Mouse (Mus musculus): ENCODE measurements around the gene Clec4n. TPM values are rescaled to one million over a fixed set of nuclear protein-coding genes. Genes with fewer than 3 reads are reported as not detected.
"Not testable (repeated sequence)": the region's sequence is repeated elsewhere in the genome, so short reads cannot be mapped to it uniquely, and the experiment has no call there.

Clec4n gene
- polyA plus RNA-seq, 1 experiment from 2014 or later, result 1.1 TPM

DNA sequence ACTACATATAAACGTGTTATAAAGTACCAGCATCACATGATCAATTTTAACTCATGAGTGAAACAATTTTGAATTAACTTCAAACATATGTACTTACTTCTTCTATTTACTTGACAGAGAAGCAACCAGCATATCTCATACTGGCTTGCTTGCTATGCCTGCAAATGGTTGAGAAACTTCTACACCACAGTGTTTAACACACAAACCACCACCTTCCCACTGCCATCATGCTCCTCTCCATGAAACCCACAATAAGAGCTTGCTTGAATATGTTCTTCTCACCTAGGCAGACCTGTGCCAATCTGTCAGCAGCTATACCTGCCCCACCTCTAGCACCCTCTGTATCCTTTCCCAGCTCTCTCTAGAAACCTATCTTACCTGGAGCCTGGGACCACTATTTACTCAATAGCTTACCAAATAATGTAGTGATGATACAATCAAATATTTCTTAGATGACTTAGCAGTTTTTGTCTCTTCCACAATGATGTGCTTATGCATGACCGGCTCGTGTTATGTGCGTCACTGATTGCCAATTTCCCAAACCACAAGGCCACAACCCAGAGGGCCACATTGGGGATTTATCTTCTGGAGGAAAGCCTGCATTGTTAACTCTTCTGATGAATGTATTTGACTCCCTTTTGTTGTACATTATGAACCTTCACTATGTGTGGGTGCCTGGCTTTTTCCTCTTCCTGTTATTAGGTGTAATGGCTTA is 30.4 kb downstream of the Clec4n start:
- 83% methylated on average over 4 of the region's 4 CpGs for WGBS
- Histone ChIP-seq H3K4me3 (no peak overlapping the region), H3K9me3 (0 out of 2 replicates have a peak, but pooled peaks cover 3% of the 10 kb centered on the region), H3K9ac (no peak overlapping the region), H3K27me3 (no peaks in the 10 kb centered on the region), H3K36me3 (no peaks in the 10 kb centered on the region), H3K27ac (no peak overlapping the region), H3K4me1 (no peaks in the 10 kb centered on the region), H3K4me2 (replicated peaks) (no peak overlapping the region)
- ATAC-seq (ENCODE audit: low FRiP score, low read depth), result no peak

DNA sequence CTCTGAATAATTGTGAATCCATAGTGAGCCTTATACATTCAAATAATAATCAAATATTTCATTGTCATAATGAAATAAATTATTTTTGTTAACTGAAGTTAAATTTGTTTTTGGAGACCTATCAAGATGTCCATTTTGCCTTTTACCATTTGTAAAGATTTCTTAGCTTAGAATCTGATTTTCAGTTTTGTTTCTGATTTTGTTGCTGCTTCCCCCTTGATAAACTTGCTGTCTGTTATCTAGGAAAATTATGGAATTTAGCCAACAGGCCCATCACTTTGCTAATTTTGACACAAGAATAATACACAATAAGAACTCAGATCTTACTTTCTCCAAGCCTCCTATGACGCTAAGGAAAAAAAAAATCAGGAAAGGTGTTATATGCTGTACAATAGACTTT is 31.2 kb downstream of the Clec4n start:
- H3K4me1 ChIP-seq, result no peaks in the 10 kb centered on the region
- H3K27ac ChIP-seq, result no peak overlapping the region
- no peak overlapping the region for H3K4me2 ChIP-seq (replicated peaks)
- 86% methylated on average over 1 of the region's 1 CpGs for WGBS
- no peaks in the 10 kb centered on the region for H3K36me3 ChIP-seq
- 0 out of 2 replicates have a peak, but pooled peaks cover 3% of the 10 kb centered on the region for H3K9me3 ChIP-seq
- ATAC-seq (ENCODE audit: low FRiP score, low read depth), result no peak
- H3K27me3 ChIP-seq, result no peaks in the 10 kb centered on the region
- H3K4me3 ChIP-seq, result no peak overlapping the region
- no peak overlapping the region for H3K9ac ChIP-seq

DNA sequence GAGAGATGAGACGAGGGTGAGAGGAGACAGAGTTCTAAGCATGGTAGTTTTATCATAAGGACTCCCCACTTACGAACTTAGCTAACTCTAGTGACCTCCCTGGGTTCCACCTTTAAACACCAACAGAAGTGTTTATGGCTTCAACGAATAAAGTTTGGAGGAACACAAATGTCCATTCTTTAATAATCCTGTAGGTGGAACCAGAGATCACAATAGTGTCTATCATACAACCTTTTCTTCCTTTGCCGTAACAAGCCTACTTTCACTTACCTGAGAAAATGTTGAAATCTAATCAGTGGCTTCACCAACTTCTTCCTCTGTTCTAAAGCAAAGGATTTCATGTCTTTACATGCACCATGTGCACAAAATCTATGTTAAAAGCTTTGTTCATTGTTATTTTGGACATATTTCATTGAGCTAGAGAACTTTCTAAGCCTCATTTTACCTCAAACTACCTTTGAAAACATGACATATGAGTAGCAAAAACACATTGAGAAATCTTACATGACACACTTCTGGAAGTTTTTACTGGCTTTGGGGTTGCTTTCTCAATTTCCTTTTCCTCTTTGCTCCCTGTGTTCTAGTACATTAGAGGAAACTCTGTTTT is 32.0 kb downstream of the Clec4n start, which contains the start of gene Clec4d:
Gene Clec4d, plus strand, starts transcription at position 557 of the 607 bp plus-strand sequence.
- no peak for ATAC-seq (ENCODE audit: low FRiP score, low read depth)
- WGBS, result 75% methylated on average over 4 of the region's 4 CpGs
- H3K27me3 ChIP-seq, result no peaks in the 10 kb centered on the region

DNA sequence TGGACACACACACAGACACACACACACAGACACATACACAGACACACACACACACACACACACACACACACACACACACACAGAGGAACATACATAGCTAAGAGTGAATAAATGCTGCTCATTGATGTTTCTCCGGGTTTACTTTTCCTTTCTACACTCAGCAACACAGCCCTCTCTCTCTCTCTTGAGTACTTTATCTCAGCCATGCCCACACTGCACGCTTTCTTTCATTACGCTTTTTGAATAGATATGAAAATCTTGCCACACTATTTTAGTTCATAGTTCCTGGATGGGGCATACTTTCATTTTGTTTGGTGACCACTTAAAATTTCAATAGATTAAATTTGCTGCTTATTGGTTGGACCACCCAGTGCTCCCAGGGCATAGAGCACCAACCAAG is 34.6 kb downstream of the Clec4n start:
- no peak for ATAC-seq (ENCODE audit: low FRiP score, low read depth)
- H3K9ac ChIP-seq, result no peak overlapping the region
- no peaks in the 10 kb centered on the region for H3K27me3 ChIP-seq
- 94% methylated on average over 3 of the region's 3 CpGs for WGBS
- no peaks in the 10 kb centered on the region for H3K4me1 ChIP-seq
- no peak overlapping the region for H3K4me3 ChIP-seq
- H3K4me2 ChIP-seq (replicated peaks), result no peak overlapping the region
- no peak overlapping the region for H3K27ac ChIP-seq
- H3K9me3 ChIP-seq, result no peaks in the 10 kb centered on the region; the same call in 1 of the 2 replicates
- no peaks in the 10 kb centered on the region for H3K36me3 ChIP-seq

More for the DNA sequence above, 32.0 kb downstream of the Clec4n start, which contains the start of gene Clec4d:
- Histone ChIP-seq H3K4me2 (replicated peaks) (no peak within 1 kb of the TSS), H3K4me1 (no peaks in the 10 kb centered on the region), H3K36me3 (no peaks in the 10 kb centered on the region), H3K27ac (no peak within 1 kb of the TSS), H3K9ac (no peak within 1 kb of the TSS), H3K9me3 (0 out of 2 replicates have a peak, but pooled peaks cover 3% of the 10 kb centered on the region), H3K4me3 (no peak within 1 kb of the TSS)

DNA sequence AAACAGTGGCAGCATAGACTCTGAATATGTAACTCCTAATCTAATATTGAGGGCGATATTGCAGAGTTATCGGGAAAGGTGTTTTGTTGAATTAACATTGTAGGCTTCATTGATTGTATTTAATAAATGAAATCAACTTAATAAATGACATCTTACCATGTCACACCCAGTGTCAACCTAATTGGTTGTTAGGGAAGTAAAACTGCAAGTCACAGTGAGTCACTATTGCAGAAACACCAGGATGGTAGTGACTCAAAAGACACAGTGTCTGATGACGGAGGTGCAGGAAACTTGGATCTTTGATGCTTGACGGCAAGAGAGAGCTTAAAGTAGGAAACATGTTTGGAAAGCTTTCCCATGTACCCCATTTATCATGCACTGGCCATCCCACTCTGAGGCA is 36.2 kb downstream of the Clec4n start:
- WGBS, result 88% methylated on average over 4 of the region's 4 CpGs
- Histone ChIP-seq H3K4me3 (no peak overlapping the region), H3K9me3 (no peaks in the 10 kb centered on the region; the same call in 1 of the 2 replicates), H3K27me3 (no peaks in the 10 kb centered on the region), H3K4me2 (replicated peaks) (no peak overlapping the region), H3K9ac (no peak overlapping the region), H3K27ac (no peak overlapping the region), H3K4me1 (no peaks in the 10 kb centered on the region), H3K36me3 (no peaks in the 10 kb centered on the region)
- no peak for ATAC-seq (ENCODE audit: low FRiP score, low read depth)

DNA sequence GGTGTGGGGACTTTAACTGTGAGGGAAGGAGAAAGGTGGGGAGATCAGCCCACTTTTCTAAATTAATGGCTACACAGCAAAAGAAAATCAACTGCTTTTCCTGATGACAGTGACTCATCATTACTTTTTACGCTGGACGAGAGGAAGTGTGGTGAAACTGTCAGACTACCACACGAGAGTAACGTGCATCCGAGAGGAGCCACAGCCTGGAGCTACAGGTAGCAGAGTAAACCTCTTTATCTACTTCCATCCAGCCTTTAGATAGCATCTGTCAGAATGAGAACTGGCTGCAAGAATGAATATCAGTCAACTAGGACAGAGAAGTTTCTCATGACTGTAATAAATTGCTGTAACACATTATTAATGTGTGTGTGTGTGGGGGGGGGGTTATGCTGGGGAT is 37.3 kb downstream of the Clec4n start:
- H3K36me3 ChIP-seq, result no peaks in the 10 kb centered on the region
- H3K4me1 ChIP-seq, result no peaks in the 10 kb centered on the region
- 85% methylated on average over 5 of the region's 5 CpGs for WGBS
- H3K27ac ChIP-seq, result no peak overlapping the region
- no peaks in the 10 kb centered on the region for H3K27me3 ChIP-seq
- no peak overlapping the region for H3K4me2 ChIP-seq (replicated peaks)
- H3K9me3 ChIP-seq, result no peaks in the 10 kb centered on the region; the same call in 1 of the 2 replicates
- ATAC-seq (ENCODE audit: low FRiP score, low read depth), result no peak
- H3K4me3 ChIP-seq, result no peak overlapping the region
- H3K9ac ChIP-seq, result no peak overlapping the region

DNA sequence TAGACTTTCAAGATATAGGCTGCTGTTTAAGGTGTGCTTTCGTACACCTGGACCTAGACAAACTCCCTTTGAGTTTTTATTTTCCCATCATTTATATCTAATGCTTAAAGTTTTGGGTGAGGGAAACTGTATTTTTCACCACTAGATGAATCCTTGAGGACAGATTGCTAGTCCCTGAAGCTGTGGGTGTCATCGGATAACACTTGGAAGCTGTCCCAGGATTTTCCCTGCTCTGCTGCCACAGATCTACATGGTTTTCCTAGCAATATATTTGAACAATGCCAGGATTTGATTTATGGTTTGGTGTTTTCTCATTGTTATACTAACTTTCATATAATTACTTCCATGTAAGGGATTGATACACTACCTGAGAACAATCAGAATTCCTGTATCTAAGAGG is 49.8 kb downstream of the Clec4n start:
- Histone ChIP-seq H3K9me3 (no peaks in the 10 kb centered on the region), H3K36me3 (no peaks in the 10 kb centered on the region), H3K27me3 (no peaks in the 10 kb centered on the region), H3K4me2 (replicated peaks) (no peak overlapping the region), H3K9ac (no peak overlapping the region), H3K4me1 (no peaks in the 10 kb centered on the region), H3K4me3 (no peak overlapping the region), H3K27ac (no peak overlapping the region)
- WGBS, result 86% methylated on average over 2 of the region's 2 CpGs
- ATAC-seq (ENCODE audit: low FRiP score, low read depth), result no peak

DNA sequence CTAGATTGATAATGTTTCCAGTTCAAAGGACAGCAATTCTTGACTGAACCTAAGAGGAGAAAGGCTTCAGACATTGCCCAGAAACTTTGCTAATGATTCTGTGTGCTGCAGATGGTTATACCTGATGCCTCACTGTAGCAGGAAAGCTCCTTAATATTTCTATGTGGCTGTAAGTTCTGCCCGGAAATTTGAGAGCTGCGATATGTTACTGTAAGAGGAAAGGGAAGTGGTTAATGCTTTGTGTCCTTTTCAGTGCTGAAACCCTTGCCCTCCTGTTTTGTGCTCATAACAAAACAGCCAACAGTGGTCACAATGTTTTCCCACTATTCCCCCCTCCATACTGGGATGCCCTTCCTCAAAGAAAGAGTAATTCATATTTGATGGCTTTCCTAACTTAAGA is 56.7 kb downstream of the Clec4n start:
- H3K4me2 ChIP-seq (replicated peaks), result no peak overlapping the region
- no peak overlapping the region for H3K4me3 ChIP-seq
- ATAC-seq (ENCODE audit: low FRiP score, low read depth), result no peak
- H3K9ac ChIP-seq, result no peak overlapping the region
- 0 out of 2 replicates have a peak, but pooled peaks cover 6% of the 10 kb centered on the region for H3K9me3 ChIP-seq
- no peaks in the 10 kb centered on the region for H3K36me3 ChIP-seq
- 92% methylated on average over 2 of the region's 2 CpGs for WGBS
- no peak overlapping the region for H3K27ac ChIP-seq
- no peaks in the 10 kb centered on the region for H3K4me1 ChIP-seq
- no peaks in the 10 kb centered on the region for H3K27me3 ChIP-seq

DNA sequence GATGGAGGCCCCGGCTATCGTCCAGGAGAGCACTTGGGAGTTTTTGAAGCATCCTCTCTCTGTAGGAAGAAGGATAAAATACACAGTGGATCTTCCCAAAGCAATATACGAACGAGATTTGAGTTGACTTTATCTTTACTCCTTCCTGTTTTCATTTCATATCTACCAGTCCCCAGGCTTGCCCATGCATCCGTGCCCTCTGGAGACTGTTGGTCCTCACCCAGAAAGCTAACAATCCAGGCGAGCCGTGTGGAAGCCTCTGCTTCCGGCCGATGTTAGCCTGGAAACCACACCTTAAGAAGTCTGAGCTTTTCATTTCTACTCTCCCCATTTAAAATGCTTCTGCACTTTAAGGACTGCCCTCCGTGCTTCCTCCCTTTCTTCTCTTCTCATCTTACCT is 59.3 kb downstream of the Clec4n start:
- H3K27me3 ChIP-seq, result no peaks in the 10 kb centered on the region
- no peak for ATAC-seq (ENCODE audit: low FRiP score, low read depth)
- H3K27ac ChIP-seq, result no peak overlapping the region
- H3K9me3 ChIP-seq, result 0 out of 2 replicates have a peak, but pooled peaks cover 6% of the 10 kb centered on the region
- no peak overlapping the region for H3K4me3 ChIP-seq
- no peak overlapping the region for H3K9ac ChIP-seq
- WGBS, result 83% methylated on average over 10 of the region's 10 CpGs
- H3K4me1 ChIP-seq, result no peaks in the 10 kb centered on the region
- H3K36me3 ChIP-seq, result no peaks in the 10 kb centered on the region
- H3K4me2 ChIP-seq (replicated peaks), result no peak overlapping the region

DNA sequence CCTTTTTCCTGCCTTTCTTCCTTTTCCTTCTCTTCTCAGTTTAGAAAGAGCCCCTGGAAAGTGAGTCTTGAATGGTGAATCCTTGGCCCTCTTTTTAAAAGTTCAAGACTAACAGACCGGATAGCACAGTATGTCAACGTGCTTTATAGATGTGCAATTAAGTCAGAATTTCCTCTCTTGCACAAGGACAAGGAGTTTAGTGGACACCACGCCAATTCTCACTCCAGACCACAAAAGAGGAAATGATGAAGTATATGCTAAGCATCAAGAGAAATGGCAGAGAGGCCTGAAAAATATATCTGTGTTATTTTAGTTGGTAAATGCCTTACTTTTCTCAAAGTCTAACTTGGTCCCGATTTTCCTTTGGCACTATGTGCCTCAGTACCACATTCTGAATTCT is 60.1 kb downstream of the Clec4n start, which contains the start of gene Clec4e:
Gene Clec4e, minus strand, starts transcription at position 118 of the 400 bp plus-strand sequence.
- H3K4me3 ChIP-seq, result no peak within 1 kb of the TSS
- WGBS, result 77% methylated on average over 4 of the region's 4 CpGs

DNA sequence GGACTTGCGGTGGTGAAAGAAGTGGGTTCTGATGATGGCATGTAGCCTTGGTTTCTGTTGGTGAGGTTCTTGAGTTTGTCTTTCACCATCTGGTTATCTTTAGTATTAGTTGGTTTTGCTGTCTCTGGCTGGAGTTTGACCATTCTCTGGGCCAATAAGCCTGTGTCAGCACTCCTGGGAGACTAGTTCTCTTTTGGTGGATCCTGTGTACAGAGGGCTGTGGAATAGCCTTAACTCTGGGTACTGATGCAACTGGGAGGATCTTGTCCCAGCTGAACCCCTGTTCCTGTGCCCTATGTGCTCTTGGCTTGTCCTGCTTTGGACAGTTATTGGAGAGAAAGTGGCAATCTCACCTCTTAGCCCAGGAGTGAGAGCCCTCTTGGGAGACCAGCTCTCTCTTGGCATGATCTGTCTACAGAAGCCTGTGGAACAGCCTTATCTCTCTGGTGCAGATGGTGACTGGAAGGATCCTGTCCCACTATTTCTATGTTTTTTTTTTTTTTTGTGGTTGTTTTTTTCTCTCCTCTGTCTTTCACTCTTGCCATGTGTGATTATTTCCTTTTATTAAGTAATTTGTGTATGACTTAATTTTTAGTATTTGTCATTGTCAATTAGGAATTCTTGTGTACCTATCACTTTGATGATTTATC is 63.2 kb downstream of the Clec4n start:
- Histone ChIP-seq H3K27me3 (no peaks in the 10 kb centered on the region), H3K27ac (no peak overlapping the region), H3K9ac (no peak overlapping the region), H3K4me3 (no peak overlapping the region), H3K36me3 (no peaks in the 10 kb centered on the region), H3K9me3 (0 out of 2 replicates have a peak, but pooled peaks cover 3% of the 10 kb centered on the region), H3K4me2 (replicated peaks) (no peak overlapping the region), H3K4me1 (no peaks in the 10 kb centered on the region)
- no peak for ATAC-seq (ENCODE audit: low FRiP score, low read depth)
- 91% methylated on average over 1 of the region's 1 CpGs for WGBS

More for the DNA sequence above, 60.1 kb downstream of the Clec4n start, which contains the start of gene Clec4e:
- Histone ChIP-seq H3K27ac (no peak within 1 kb of the TSS), H3K9me3 (0 out of 2 replicates have a peak, but pooled peaks cover 6% of the 10 kb centered on the region), H3K9ac (no peak within 1 kb of the TSS), H3K36me3 (no peaks in the 10 kb centered on the region), H3K27me3 (no peaks in the 10 kb centered on the region), H3K4me1 (no peaks in the 10 kb centered on the region), H3K4me2 (replicated peaks) (no peak within 1 kb of the TSS)
- no peak for ATAC-seq (ENCODE audit: low FRiP score, low read depth)

DNA sequence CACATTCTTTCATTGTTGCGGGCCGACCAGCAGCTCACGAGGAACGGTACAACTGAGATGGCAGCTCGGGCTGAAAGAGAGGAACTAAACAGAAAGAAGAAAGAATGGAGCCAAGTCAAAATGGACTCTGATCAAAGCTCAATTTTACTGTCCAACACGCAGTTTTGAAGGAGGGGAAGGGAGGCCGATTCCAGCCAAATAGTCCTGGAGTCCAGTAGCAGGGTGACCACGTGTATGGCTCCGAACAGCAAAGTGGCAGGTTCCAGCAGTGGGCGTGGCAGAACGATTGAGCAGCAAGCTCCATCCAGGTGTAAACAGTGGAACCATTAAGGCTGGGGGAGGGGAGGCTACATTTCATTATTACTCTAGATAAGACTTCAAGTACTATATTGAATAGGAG is 63.9 kb downstream of the Clec4n start:
- not testable (repeated sequence) for ATAC-seq (ENCODE audit: low FRiP score, low read depth); H3K36me3 ChIP-seq; H3K27me3 ChIP-seq; H3K4me3 ChIP-seq; H3K4me2 ChIP-seq (replicated peaks); H3K9me3 ChIP-seq; H3K27ac ChIP-seq; H3K4me1 ChIP-seq; H3K9ac ChIP-seq
- WGBS, result 88% methylated on average over 11 of the region's 11 CpGs

All from limb, embryonic 13.5 days (tissue).